Mouse (Mus musculus) hindlimb bud, embryonic 11.5 days (tissue): ENCODE results near the gene Naaa.

Source experiments
- DNase-seq: peaks from one replicate; pipeline ENCODE4 v3.0.0-alpha.2; 2012; ENCODE audit warnings: low read depth, low spot score; ENCODE audit errors: extremely low spot score

Gene Naaa

DNA sequence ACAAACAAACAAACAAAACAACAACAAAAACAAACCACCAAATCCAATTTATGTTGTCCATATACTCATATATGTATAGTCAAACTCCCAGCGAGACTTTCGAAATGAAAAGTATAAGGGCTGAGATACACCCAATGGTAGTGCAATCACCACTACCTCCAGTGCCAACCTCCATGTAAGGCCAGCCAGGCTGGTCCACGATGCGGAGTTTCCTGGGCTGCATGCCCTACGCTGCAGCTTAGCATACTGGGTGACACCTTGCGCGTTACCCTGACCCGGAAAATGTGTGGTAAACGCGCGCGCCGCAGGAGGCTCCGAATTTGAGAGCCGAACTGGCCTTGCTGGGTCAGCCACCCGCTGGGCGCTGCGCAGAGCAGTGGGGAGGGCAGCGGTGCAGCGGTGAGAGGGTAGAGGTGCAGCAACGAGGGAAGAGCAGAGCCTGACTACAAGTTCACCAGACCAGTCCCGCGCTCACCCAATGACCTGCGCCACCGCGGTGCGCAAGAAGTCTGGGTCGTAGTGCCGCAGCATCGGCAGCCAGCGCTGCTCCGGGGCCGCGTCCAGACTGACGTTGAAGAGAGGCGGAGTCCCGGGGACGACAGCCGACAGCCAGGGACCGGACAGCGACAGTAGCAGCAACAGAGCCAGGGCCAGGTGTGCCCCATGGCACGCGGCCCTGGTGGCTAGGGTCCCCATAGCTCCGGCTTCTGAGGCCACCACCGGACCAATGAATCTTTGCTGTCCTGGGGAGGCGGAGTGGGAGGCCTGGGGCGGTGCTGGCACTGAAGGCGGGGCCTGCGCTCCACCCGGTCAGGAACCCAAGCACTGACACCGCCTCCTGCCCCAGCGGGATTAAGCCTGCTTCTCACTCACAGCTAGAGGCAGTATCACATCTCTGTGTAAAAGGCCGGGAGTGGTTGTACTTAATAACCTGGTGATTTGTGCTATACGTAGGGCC is at the start of gene Naaa:
Gene Naaa (minus strand): TSS at position 734 of the 958 bp plus-strand sequence.
- peak; percentile 35 for DNase-seq

DNA sequence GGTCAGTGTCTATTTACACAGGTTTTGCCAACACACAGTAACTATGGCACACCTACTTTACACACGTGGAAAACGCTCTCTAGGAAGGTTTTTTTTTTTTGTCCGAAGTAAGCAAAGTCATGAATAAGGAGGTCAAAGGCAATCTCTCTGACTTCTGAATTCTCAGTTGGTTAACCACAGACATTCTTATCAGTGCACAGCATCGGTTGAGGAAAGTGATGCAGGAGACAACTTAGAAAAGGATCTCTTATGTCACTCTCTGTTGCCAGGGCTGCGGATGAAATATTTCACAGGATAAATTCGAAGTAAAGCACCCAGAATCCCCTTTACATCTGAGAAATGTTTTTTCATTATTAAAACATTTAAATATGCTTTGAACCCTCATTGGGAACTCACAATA is 49.4 kb upstream of the Naaa start:
- DNase-seq, result no peak

DNA sequence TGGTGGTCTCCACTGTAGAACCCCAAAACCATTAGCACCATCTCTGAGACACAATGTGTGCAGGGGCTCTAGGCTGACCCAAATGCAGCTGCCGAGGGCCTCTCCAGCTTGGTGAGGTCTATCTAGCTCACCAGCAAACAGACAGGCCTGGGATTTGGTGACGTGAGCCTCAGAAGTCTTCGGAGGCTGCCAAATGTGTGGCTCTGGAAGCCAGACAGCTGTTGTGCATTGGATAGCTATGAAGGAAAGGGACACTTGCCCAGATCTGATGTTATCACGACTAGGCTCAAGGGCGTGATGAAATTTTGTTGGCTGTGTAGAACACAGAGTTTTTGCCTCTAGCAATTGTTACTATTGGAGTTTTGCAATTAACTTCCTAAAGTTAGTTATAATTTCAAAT is 45.3 kb upstream of the Naaa start:
- DNase-seq, result no peak

DNA sequence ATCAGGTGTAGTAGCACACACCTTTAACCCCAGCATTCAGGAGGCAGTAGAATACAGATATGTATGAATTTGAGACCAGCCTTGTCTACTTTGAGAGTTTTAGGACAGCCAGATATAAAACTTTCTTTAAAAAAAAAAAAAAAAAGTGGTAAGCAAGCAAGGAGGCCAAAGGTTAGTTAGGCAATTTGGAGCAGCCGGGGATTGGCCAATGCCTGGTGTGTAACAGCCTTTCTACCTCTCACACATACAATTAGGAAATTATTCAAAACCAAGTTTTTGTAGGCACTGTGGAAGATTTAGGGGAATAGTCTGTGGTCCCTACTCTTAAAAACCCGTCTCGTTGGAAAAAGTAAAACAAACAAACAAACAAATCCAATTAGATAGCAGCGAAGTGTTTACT is 44.6 kb upstream of the Naaa start:
- DNase-seq, result no peak

DNA sequence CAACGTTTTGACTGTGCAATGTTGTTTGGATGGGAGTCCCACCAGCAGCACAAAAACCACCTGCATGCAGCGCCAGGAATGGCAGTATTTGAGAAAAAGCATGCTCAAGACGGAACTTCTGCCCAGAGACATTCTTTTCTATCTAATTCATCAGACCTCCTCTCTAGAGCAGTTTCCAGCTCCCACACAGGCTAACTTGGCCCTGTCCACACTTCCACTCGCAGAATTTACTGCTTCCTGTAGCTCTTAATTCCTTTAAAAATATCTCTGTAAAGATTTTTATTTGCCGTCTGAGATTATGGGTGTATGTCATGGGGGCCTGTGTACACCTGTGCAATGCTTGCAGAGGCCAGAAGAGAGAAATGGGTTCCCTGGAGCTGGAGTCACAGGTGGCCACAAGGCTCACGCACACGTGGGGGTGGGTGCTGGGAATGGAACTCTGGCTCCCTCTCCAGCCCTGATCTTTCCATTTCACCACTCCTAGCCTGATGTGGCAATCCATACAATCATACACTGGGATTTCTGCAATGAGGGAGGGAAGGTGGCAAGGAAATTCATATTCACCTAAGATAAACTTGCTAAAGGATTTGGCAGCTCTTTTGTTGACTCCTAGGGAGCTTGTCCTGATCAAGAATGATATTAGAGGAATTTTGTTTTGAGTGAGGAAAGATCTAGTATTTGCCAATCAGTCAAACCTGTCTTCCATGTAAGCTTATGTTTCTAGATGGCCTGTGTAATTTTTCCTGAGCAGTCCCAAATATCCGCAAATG is 43.8 kb upstream of the Naaa start:
- DNase-seq, result no peak

DNA sequence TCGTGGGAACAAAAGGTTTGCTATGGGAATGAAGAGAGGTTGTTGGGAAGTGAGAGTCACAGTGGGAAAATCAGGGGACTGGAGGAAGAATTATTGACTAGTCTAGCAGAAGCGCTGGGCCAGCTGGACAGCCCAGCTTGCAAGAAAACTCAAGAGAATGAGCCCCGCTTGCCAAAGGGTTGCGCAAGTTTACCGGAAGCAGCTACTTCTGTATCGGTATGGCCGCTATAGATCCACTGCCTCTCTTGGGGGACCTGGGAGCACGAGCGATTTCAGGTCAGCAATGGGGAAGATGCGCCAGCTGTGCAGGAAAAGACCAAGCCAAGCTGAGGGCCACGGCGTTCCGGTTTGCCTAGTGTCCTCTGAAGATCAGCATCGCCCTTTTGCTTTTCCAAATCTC is 40.6 kb upstream of the Naaa start:
- no peak for DNase-seq

DNA sequence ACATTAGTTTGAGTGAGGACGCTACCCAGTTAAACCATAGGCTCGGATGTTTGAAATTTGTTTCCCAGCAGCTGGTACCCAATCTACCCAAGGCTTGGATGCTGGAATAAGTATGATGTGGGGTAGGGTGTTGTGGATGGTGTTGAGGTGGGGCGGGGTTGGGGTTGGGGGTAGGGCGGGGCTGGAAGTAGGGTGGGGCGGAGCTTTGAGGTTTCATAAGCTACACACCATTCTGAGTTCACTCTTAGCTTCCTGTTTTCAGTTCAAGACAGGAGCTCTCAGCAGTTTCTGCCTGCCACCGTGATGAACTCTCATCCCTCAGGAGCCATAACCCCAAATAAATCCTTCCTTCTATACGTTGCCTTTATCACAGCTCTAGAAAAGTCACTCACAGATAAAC is 40.1 kb upstream of the Naaa start:
- DNase-seq, result no peak

DNA sequence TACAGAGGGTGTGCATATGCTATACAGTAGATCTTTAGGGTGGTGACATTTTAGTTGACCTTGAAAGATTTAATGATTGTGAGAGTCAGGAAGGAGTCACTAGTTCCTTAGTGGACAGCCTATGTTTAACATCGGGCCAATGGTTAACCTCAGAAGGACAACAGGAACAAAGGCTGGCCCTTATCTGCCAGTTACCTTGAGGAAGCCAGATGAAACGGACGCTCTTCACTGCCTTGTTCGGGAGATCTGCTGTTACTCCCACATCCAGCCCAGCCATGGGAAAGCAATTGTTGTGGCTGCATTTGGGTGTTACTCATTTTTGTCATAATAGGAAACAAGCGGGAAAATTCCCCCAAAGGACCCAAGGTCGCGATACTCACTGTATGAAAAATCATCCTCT is 35.8 kb upstream of the Naaa start:
- DNase-seq, result no peak

DNA sequence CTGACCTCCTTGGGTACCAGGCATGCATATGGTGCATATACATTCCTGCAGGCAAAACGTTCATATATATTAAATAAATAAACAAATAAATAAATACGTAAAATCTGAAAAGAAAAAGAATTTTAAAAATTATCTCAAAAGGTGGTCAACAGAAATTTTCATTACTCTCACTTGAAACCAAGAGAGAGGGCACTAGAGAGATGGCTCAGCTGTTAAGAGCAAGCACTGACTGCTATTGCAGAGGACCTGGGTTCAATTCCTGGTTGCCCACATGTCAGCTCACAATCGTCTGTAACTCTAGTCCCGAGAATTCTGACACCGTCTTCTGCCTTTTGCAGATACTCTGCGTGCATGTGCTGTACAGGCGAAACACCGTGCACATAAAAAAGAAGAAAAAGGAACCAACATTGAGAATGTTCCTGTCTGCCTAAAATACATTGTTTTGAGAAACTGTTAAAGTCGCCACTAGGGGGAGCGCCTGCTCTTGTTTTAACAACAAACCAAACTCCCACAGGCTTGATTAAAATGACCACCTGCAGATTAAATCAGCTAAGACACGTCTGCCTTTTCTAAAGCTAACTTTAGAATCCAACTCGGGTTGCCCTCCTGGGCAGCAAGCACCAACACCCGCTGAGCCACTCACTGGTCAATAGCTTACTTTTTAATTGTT is 34.2 kb upstream of the Naaa start:
- DNase-seq, result peak; percentile 83

DNA sequence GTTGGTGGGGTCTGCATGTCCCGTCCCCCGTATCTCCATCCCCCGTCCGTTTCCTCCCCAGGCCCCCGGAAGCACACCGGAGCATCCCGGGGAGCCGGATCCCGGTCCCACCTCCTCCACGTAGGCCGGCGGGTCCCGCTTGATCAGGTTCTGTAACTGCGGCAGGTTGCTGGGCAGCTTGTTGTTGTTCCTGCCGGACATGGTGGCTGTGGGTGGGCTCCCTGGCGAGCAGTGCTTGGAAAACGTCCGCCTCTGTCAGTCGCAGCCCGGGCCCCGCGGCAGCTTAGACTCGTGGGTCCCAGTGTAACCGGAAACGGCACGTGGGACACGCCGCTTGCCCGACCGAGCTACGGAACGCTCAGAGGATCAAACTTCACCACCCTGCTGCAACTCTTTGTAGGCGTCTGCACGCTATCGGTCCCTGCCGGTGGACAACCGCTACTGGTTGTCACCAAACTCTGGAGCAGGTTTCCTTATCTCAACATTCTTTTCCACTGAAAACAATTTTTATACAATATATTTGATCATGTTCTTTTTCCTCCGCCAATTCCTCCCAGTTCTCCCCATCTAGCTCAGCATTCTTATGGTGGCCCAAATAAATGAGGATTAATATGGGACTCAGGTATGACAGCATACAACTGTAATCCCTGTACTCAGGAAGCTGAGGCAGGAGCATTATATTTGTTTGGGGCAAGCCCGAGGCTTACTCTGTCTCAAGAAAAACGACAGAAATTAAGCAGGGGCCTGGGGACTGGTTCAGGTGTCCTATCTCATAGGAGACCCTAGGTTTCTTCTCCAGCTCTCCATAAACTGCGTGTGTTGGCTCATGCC is 31.9 kb upstream of the Naaa start, which contains the start of gene Sdad1:
Gene Sdad1 (minus strand): TSS at position 799 of the 831 bp plus-strand sequence.
- DNase-seq, result peak; percentile 85

DNA sequence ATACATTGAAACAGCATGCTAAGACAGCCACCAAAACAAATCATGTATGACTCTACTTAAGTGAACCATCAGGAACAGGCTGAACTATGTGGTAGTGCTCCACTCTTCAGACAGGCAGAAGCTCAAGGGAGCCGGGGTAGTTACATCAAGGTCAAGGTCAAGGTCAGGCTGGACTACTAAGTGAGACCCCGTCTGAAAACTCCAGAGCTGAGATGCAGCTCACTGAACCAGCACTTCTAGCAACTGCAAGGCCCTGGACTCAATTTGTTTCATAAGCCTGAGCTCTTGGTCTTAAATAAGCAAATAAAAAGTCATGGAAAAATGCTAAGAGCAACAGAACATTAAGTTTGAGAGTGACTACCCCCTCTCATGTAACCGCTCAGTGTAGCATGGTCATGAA is 26.3 kb upstream of the Naaa start:
- no peak for DNase-seq

DNA sequence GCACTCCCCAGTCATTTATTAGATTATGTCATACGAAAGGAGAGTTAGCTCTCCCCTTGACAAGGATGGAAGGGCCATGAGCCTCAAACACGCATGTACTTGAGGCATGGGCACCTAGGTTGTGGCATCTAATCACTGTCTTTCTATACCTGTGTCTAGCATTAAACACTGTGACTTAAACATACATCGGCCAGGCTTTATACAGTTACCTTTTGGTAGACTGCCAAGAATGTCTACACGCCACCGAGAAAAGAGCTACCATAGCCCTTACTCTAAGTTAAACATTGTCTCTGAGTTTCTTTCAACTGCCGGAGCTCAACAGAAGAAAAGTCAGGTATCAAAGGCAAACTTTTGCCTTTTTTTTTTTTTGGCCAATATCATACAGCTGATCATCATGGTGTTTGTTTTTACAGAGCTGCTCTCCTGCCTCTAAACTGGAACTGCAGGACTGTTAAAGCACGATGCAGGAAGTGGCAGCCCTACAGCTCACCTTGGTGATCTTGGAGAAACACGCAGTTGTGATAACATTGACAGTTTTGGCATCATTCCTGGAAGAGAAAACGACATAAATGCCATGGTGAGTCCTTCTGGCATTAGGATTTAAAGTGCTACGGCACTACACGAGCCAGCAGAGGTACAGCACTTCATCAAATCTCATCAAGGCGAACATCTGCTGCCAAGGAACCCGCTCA is 24.3 kb upstream of the Naaa start:
- no peak for DNase-seq

DNA sequence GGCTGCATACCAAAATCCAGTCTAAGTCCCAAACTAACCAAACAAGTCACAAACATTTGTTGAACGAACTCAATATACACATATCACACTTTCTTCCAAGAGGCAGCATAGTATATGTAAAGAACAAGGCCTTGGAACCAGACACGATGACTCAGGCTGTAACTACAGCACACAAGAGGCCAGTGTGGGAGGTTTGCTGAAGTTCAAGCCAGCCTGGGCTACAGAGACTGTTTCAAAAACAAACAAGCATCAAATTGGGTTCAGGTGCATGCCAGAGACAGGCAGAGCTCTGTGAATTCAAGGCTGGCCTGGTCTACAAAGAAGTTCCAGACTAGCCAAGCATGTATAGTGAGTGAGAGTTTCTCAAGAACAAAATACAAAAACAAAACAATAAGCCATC is 16.6 kb upstream of the Naaa start:
- no peak for DNase-seq

DNA sequence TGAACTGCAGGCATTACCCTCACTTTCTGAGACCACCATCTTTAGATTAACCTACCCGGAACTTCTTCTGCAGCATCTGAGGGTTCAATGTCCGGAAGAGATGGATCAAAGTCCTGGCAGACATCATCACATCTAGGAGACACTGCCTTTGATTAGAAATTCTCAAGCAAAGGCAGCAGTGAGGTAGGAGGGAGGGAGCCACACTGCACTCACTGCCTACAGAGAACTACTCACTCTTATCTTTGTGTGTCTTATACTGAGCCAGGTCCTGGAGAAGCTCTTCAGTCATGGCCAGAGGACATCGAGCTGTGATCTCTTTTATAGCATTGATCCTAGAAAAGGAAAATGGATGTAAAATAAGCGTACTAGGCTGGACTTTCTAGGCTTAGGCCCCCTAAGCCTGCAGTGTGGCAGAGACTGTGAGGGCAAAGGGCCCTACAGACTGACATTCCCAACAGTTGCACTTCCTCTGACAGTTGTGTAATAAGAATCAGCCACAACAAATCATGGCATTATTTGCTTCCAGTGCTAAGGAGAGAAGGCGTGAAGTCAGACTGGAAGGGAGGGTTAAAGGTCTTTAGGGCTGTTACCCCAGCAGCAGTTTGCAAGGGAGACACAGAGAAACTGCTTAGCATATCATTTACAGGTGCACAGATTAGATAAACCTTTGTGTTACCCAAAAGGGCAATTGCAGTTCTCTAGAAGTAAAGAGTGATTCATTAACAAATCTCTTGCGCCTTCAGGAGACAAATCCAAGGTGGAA is 13.9 kb upstream of the Naaa start:
- no peak for DNase-seq

DNA sequence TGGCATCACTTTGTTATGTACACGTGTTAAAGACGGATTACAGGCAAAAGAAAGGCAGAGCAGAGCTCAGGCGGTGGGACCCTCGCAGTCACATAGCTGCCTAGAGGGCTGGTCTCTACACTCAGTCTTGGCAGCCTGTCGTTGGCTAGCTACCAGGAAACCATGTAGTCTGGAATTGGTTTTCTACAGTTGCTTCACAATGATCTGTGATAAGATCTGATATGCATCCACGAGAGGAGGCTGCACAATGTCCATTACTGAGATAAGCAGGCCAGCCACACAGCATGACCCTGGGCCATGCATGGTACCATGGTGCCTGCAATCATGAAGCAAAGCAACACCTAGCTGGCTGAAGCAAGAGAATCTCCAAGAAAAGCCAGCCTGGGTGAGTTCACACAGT is 9.9 kb upstream of the Naaa start:
- DNase-seq, result no peak

DNA sequence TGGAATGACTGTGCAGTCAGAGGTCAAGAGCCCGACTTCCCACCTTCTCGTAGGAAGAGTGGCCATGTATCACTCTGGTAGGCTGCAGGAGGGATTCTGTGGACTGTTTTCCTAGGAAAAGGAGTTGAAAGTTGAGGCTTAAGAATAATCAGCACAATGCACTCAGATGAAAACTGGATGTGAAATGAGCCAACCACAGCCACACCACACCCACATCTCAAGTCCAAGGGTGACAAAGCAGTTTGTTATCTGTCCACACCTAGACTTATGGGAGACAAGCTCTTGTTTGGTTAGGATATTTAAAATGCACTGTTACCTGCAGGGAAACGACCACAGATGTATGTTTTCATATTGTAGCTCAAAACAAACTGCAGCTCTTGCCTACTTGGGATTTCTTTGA is 5.1 kb upstream of the Naaa start:
- no peak for DNase-seq

DNA sequence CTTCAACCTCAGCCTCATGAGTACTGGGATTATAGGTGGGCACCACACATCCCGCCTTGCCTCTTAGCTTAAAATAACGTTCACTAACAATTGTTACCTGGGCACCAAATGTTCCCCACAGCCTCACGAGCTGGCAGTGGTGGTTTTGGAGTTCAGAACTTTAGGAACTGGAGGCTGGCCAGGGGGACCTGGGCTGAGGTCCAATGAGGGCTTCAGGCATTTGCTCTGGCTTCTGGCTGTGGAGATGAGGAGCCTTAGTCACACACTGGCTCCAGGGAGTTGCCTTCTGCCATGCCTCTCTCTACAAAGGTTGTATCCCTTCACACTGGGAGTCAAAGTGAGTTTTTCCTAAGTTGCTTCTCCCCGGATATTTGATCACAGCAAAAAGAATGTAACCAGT is 4.6 kb upstream of the Naaa start:
- no peak for DNase-seq

DNA sequence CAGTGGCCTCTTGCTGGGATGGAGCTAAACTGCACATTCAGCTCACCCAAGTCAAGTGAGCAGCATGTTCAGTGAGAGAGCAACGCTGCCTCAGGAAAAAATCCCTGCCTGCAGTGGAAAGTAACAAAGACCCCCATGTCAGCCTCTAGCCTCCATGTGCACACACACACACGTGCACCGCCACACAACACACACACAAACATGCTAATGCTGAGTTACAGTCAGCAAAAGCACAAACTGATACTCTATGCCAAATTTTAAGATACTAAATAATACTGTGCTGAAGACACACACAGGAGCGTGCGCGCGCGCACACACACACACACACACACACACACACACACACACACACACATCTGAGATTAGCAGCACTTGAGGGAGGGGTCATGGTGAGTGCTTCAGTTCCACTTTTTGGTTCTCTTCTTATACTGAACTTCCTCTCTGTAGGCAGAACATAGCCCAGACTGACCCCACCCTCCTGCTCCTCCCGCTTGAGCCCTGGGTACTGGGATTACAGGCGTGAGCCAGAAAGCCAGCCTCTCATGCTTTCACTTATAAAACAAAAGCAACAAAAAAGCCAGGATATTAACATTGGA is 1.1 kb upstream of the Naaa start:
- no peak for DNase-seq

DNA sequence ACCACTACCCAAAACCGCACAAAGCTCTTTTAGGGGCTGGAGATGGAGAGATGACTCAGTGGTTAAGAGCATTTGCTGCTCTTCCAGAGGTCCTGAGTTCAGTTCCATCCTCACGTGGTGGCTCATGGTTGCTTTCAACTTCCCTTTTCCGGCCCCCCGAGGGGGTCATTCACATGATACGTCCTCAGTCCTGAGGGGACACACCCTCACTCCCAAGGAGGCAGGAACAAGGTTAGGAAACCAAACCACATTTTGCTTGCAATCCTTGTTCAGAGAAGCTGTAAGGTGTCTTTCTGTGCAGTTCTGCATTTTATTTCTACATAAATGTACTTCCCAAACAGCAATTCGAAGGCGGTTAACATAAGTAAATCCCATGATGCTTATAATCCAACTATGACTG is 7.5 kb downstream of the Naaa start:
- DNase-seq, result no peak
